ENCODE assay signal across 10 mouse cellular contexts in the genomic region with DNA sequence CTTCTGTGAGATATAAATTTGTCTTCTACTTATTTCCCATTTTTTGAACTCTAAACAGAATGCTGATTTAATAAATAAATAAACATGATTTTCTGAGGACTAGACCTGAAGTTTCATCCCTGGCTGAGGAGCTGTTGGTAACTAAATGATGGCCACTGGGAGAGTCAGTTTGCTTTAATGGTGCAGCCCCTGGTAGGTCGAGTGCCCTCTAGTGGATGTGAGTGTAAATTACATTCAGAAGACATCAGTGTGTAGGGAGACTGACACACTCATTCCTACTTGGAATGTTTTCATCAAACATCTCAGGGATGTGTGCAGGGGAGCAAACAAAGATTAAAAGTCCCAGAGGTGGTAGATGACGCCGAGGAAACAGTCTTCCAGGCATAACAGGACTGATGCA.
DNase-seq lines count a peak whose midpoint lies in the region; ATAC-seq lines count a peak whose summit lies in the region.
"Had no signal": no experiment of that assay in that cellular context is flagged by ENCODE, and none has a peak within 500 bp of the region (broad histone marks: within the 10 kb centered on the region; RNA-seq: fewer than 3 reads in every experiment).

No protein-coding gene starts in this region.

- no peaks in the 10 kb centered on the region for H3K36me3 ChIP-seq in heart, embryonic 12.5 days
- H3K36me3 ChIP-seq in limb, embryonic 10.5 days, result no peaks in the 10 kb centered on the region
- no peaks in the 10 kb centered on the region for H3K36me3 ChIP-seq in hindbrain, embryonic 10.5 days
- H3K36me3 ChIP-seq: embryonic facial prominence, embryonic 15.5 days; limb, embryonic 15.5 days had no signal

- H3K27me3 ChIP-seq in heart, embryonic 12.5 days (replicated peaks), result no peaks in the 10 kb centered on the region
- no peaks in the 10 kb centered on the region for H3K27me3 ChIP-seq in limb, embryonic 10.5 days (ENCODE audit: low read depth, poor library complexity, severe bottlenecking)
- H3K27me3 ChIP-seq in hindbrain, embryonic 10.5 days (ENCODE audit: insufficient read depth, poor library complexity, severe bottlenecking), result no peaks in the 10 kb centered on the region
- H3K27me3 ChIP-seq: embryonic facial prominence, embryonic 15.5 days; limb, embryonic 15.5 days had no signal

- no peaks in the 10 kb centered on the region for H3K9me3 ChIP-seq in heart, embryonic 12.5 days (replicated peaks)
- no peaks in the 10 kb centered on the region for H3K9me3 ChIP-seq in limb, embryonic 10.5 days (replicated peaks)
- H3K9me3 ChIP-seq in hindbrain, embryonic 10.5 days, result no peaks in the 10 kb centered on the region
- H3K9me3 ChIP-seq: embryonic facial prominence, embryonic 15.5 days; limb, embryonic 15.5 days had no signal

- intact Hi-C loops in heart, postnatal 36 days (cut with DNase I), result loop anchor here (5.0 kb wide), 1 partner anchor 82 kb away; no protein-coding TSS in a partner anchor

- no peaks in the 10 kb centered on the region for H3K4me1 ChIP-seq in heart, embryonic 12.5 days (replicated peaks)
- no peaks in the 10 kb centered on the region for H3K4me1 ChIP-seq in limb, embryonic 10.5 days
- no peaks in the 10 kb centered on the region for H3K4me1 ChIP-seq in hindbrain, embryonic 10.5 days (replicated peaks)
- H3K4me1 ChIP-seq: embryonic facial prominence, embryonic 15.5 days; limb, embryonic 15.5 days had no signal

- no peak for ATAC-seq in heart, embryonic 12.5 days (ENCODE audit: insufficient number of reproducible peaks, low FRiP score)

- H3K4me3 ChIP-seq in heart, embryonic 12.5 days, result no peak overlapping the region
- H3K4me3 ChIP-seq in limb, embryonic 10.5 days, result no peak overlapping the region
- H3K4me3 ChIP-seq in hindbrain, embryonic 10.5 days, result no peak overlapping the region
- H3K4me3 ChIP-seq: embryonic facial prominence, embryonic 15.5 days; limb, embryonic 15.5 days had no signal

- DNase-seq in heart, postnatal 36 days, result peak; percentile 4 to 13
- DNase-seq in A20 (ENCODE audit: low read depth, low spot score), result peak; percentile 45
- DNase-seq in R1 (ENCODE audit: low read depth, low spot score), result peak; percentile 52
- DNase-seq in large intestine, adult 2 months (ENCODE audit: low read depth, low spot score), result peak; percentile 14
- no peak for DNase-seq in limb, embryonic 10.5 days (ENCODE audit: low spot score)
- no peak for DNase-seq in urinary bladder, adult 18-20 months (ENCODE audit: low spot score in 2 of 2)
- no peak for DNase-seq in hindbrain, embryonic 10.5 days (ENCODE audit: low spot score)

- H3K27ac ChIP-seq in heart, embryonic 12.5 days (ENCODE audit: poor library complexity, severe bottlenecking), result no peak overlapping the region
- H3K27ac ChIP-seq in limb, embryonic 10.5 days, result no peak overlapping the region
- no peak overlapping the region for H3K27ac ChIP-seq in hindbrain, embryonic 10.5 days
- H3K27ac ChIP-seq: embryonic facial prominence, embryonic 15.5 days; limb, embryonic 15.5 days had no signal

- no peak overlapping the region for H3K9ac ChIP-seq in heart, embryonic 12.5 days
- H3K9ac ChIP-seq: embryonic facial prominence, embryonic 15.5 days; limb, embryonic 15.5 days had no signal

- WGBS in heart, embryonic 12.5 days, result 36% methylated on average over 3 of the region's 3 CpGs
- WGBS in large intestine, adult 2 months, result 40% methylated on average over 3 of the region's 3 CpGs
- 35% methylated on average over 3 of the region's 3 CpGs for WGBS in limb, embryonic 10.5 days
- 42% methylated on average over 3 of the region's 3 CpGs for WGBS in hindbrain, embryonic 10.5 days

- H3K4me2 ChIP-seq in heart, embryonic 12.5 days, result no peak overlapping the region
- H3K4me2 ChIP-seq: embryonic facial prominence, embryonic 15.5 days; limb, embryonic 15.5 days had no signal

Comparison
In these comparisons a context has a peak if more than half of its experiments do, and no peak if none do; other contexts are left out.
1. DNase-seq: peak in heart, postnatal 36 days (2 of 2), A20 (single experiment), R1 (single experiment) and large intestine, adult 2 months (single experiment); none in limb, embryonic 10.5 days (single experiment), urinary bladder, adult 18-20 months (0 of 2) and hindbrain, embryonic 10.5 days (single experiment).